Mouse (Mus musculus) monocyte, adult 5-6 weeks (primary cell): Measurements from ENCODE around the gene Rps18. TPM values are rescaled to one million over a fixed set of nuclear protein-coding genes. Genes with fewer than 3 reads are reported as not detected.
"Not testable (repeated sequence)": the region's sequence is repeated elsewhere in the genome, so short reads cannot be mapped to it uniquely, and the experiment has no call there.

Experiments used
- ATAC-seq: fragments of 153-309, 156-312 bp; replicated peaks from 2 replicates; pipeline ENCODE4 v1.8.0; 2017; ENCODE audit warnings: mild to moderate bottlenecking; ENCODE audit not compliant: low TSS enrichment, insufficient number of reproducible peaks, severe bottlenecking, poor library complexity, low FRiP score
- total RNA-seq: library from RNA; stranded (forward); fragments of 200-1000, 200-491, 200-594 nt; gene quantifications from 3 replicates; pipeline ENCODE4 v1.2.3, GENCODE M21; 2017

The Rps18 gene
- total RNA-seq, 1 experiment from 2014 or later, result 817 TPM

DNA sequence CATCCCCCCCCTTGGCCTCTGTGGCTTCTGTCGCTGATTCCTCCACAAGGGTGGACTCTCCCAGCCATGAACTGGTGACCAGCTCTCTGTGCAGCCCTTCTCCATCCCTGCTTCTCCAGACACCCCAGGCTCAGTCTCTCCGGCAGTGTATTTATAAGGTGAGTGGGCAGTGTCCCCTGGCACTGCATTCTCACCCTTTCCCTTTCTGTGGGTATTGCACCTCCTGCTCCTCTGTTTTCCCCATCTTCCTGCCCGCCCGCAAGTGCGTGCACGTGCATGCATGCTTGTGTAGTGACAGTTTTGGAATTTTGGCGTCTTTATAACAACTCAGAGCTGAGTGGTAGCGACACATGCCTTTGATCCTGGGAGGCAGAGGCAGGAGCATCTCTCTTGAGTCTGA lies 41.9 kb downstream of the Rps18 start:
- ATAC-seq, result no peak

DNA sequence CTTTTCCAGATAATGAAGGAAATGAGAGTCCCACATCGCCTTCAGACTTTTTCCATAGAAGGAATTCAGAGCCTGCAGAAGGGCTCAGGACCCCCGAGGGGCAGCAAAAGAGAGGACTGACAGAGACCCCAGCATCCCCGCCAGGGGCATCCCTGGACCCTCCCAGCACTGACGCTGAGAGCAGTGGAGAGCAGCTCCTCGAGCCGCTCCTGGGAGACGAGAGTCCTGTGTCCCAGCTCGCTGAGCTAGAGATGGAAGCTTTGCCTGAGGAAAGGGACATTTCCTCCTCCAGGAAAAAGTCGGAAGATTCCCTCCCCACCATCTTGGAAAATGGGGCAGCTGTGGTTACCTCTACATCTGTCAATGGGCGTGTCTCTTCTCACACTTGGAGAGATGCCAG lies 42.5 kb downstream of the Rps18 start:
- no peak for ATAC-seq

DNA sequence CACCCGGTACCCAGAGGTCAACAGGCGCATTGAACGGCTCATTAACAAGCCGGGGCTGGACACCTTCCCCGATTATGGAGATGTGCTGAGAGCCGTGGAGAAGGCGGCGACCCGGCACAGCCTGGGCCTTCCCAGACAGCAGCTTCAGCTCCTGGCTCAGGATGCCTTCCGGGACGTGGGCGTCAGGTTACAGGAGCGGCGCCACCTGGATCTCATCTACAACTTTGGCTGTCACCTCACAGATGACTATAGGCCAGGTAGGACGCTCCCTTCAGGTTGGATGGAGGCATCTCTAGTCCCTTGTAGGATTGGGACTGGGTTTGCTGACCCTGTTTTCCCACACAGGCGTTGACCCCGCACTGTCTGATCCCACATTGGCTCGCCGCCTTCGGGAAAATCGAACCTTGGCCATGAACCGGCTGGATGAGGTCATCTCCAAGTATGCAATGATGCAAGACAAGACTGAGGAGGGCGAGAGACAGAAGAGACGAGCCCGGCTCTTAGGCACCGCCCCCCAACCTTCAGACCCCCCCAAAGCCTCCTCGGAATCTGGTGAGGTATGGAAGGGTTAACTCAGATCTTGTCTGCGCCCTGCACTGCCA lies 43.9 kb downstream of the Rps18 start:
- no peak for ATAC-seq

DNA sequence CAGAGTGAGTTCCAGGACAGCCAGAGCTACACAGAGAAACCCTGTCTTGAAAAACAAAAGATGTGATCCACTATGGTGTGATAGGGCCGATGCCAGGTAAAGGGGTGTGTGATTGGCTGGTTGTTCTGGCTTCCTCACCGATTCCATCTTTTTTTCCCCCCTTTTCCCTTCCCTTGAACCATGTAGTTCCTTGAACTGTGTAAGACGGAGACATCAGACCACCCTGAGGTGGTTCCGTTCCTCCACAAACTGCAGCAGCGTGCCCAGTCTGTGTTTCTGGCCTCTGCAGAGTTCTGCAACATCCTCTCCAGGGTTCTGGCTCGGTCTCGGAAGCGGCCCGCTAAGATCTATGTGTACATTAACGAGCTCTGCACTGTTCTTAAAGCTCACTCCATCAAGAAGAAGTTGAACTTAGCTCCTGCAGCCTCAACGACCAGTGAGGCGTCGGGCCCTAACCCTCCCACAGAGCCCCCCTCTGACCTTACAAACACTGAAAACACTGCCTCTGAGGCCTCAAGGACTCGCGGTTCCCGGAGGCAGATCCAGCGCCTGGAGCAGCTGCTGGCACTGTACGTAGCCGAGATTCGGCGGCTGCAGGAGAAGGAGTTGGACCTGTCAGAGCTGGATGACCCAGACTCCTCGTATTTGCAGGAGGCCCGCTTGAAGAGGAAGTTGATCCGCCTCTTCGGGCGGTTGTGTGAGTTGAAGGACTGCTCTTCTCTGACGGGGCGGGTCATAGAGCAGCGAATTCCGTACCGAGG lies 44.6 kb downstream of the Rps18 start:
- ATAC-seq, result no peak

DNA sequence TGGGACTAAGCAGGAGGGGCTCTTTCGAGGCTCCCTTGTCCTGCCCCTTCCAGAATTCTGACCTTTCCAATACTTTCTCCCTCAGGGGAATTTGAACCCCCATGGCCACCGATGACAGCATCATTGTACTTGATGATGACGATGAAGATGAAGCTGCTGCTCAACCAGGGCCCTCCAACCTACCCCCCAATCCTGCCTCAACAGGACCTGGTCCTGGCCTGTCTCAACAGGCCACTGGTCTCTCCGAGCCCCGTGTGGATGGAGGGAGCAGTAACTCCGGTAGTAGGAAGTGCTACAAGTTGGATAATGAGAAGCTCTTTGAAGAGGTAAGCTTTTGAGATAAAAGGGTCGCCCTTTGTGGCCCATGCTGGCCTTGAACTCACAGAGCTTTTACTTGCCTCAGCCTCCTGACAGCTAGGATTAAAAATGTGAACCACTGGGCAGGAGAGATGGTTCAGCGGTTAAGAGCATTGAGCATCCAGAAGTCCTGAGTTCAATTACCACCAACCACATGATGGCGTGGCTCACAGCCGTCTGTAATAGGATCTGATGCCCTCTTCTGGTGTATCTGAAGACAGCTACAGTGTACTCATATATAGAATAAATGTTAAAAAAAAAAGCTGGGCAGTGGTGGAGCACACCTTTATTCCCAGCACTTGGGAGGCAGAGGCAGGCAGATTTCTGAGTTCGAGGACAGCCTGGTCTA lies 45.3 kb downstream of the Rps18 start:
- ATAC-seq, result no peak

DNA sequence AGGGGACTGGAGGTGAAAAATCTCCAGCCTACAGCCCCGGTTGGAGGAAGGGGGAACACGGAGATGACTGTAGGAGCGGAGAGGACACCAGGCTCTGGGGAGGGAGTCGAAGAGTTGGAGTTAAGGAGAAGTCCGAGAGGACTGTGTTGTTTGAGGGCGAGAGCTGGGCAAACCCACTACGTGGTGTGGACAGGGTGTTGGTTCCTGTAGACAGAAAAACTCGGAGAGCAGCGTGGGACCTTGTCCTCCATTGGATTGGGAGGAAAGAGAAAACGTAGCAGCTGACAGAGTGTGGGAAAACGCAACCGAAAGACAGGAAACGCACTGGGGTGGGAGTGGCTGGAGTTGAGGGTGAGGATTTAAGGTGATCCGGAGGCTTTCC lies 45.9 kb downstream of the Rps18 start:
- peak; percentile 23; the same call in 1 of the 2 replicates for ATAC-seq

DNA sequence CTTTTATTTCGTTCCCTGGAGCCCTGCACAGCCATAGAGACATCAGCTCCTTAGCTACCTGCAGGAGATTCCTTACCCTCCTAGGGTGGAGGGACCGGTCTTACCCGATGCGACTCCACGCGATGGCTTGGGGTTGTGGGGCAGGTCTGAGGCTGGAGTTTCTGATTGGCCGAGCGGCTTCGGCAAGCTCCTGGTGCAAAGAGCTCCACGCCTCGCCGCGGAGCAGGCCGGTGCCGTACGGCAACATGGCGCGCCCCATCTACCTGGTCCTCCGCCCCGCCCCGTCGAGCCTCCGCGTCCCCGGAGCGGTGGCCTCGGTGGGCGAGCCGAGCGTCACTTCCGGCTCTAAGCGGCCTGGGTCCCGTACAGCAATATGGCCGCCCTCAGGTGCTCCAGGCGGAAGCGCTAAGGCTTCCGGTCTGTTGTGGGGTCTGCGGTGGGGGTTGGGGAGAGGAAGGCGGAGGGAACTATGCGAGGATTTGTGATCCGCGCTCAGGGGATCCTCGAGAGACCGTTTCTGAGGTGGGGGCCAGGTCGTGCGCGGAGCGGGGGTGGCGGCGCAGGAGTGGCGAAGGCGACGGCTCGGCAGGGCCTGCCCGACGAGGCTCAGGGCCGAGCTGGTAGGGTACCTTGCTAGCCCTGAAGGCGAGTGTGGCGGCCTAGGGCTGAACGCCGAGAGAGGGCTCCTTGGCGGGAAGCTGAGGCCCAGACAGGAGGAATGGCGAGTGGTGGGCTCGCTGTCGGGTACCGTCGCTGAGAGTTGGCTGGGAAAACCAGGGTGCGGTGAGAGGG lies 46.5 kb downstream of the Rps18 start, which contains the start of gene Daxx:
Daxx (plus strand) TSS at position 338 of the 792 bp plus-strand sequence.
- peak; percentile 88 for ATAC-seq

DNA sequence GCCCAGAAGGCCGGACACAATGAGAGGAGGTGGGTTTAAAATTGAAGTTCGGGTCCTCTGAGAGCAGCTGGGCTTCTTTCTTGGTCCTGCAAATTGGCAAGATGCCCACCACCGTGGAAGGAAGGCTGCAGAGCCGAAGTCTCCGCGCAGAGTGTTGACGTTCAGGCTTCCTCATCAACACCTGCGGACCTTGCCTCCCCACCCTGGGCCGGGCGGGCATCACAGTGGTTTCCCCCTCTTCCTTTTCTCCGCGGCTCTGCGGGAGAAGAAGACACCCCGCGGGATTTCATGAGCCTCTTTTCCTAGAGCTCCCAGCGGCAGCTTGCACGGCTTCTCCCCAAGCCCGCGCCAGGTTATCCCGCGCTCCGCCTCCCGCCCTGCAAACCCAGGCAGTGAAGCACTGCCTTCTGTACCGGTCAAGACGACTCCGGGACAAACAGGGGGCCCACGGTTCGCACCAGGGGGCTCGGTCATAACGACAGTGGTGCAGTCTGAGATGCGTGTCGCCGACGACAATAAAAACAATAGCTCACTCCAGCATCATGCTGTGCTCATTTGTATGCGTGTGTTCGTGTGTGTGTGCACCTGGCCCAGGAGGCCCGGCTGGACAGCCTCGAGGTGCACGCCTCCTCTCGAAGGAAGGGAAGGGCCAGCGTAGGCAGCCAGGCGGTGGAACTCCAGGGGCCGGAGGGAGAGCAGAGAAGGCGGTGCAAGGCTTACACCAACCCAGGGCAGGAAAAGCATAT lies 47.3 kb downstream of the Rps18 start:
- no peak; the same call in 1 of the 2 replicates for ATAC-seq

DNA sequence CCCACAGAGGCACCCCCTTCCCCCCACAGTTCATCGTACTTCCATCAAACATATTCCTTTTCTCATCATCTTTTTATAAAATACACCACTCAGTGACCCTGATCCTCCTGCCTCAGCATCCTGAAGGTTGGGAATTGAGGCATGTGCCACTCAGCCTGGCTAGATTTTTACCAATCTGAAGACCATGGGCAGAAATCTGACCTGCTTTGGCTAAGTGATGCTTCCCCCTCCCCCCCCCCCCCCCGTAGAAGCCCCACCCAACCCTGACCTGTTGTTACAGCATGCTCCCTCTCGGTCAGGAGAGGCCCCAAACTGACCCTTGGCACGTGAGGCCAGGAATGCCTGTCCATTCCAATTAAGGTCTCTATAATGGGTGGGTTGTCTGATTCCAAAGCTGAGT lies 51.0 kb downstream of the Rps18 start, which contains the start of gene Platr17:
Platr17 (plus strand) TSS at position 301 of the 400 bp plus-strand sequence.
- ATAC-seq, result not testable (repeated sequence)

DNA sequence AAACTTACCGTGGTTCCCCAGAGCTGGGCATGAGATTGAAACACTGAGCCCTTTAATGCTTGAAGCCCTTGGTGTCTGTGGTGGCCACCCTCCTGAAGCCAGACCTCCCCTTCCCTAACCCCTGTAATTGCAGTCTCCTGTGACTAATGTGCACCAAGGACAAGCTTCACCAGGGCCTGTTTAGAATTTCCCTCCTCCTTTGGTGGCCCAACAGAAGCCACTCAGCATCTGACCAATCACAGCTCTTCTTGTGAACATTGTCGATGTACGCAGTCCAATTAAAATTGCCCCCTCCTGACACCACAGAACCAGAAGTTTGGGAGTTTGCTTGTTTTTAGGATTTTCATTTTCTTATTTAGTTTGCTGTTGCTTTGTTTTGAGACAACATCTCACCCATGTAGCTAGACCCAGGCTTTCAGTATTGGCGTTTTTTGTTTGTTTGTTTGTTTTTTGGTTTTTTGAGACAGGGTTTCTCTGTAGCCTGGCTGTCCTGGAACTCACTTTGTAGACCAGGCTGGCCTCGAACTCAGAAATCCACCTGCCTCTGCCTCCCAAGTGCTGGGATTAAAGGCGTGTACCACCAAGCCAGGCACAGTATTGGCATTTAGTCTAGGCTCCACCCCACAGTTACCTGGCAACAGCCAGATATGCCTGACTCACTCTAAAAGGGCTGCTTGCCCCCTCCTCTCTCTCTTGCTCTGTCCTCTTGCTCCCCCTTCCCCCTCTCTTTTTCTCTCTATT lies 51.7 kb downstream of the Rps18 start:
- not testable (repeated sequence) for ATAC-seq

DNA sequence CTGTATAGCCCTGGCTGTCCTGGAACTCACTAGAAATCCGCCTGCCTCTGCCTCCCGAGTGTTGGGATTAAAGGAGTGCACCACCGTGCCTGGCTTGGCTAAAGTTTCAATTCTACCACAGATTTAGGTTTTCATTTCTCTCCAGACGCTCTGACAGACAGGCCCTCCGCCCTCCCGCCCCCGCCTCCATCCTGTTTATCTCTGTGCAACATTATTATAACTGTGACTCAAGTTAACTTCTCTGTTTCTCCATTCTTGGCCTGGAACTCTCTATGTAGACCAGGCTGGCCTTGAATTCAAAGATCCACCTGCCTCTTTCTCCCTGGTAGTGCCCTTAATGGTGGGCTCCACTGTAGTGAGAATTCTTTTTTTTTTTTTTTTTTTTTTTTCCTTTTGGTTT lies 53.3 kb downstream of the Rps18 start:
- ATAC-seq, result 0 out of 2 replicates have a peak, but pooled peaks have one; percentile 37

DNA sequence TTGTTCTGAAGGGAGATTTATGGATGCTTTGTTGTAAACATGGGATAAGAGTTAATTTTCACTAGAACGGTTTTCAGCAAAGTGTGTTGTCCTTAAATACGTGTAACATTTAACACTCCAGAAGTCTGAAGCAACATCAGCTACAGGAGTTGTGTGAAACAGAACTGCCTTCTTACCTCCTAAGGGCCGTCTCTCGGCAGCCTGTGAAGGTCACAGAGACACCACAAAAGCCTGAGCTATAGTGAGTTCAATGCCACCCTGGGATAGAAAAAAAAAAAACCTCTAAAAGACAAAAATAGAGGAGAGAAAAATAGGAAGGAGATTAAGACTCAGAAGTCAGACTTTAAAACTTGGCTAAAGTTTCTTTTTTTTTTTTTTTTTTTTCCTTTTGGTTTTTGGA lies 53.7 kb downstream of the Rps18 start:
- no peak for ATAC-seq

Other genes with a start within 250 kb of the Rps18 start
- 55.4 to 90.5 TPM (median 74.7 TPM) in 3 replicates for gene March2, start 237.3 kb downstream of the Rps18 start, total RNA-seq
- gene Rab11b, start 195.5 kb downstream of the Rps18 start, total RNA-seq, result 41.4 to 78.7 TPM (median 59.2 TPM) in 3 replicates
- 0.29 to 1.2 TPM in 2 of 3 replicates, not detected in the other for gene Angptl4, start 174.2 kb downstream of the Rps18 start, total RNA-seq
- gene Kank3, start 145.5 kb downstream of the Rps18 start, total RNA-seq, result 8.6 to 12.3 TPM (median 10.3 TPM) in 3 replicates
- 887 to 1,482 TPM (median 1,008 TPM) in 3 replicates for gene Rps28, start 131.4 kb downstream of the Rps18 start, total RNA-seq
- 107 to 131 TPM (median 117 TPM) in 3 replicates for gene Ndufa7, start 131.4 kb downstream of the Rps18 start, total RNA-seq
- gene Cd320, start 112.9 kb downstream of the Rps18 start, total RNA-seq, result 1.1 to 1.5 TPM in 2 of 3 replicates, not detected in the other
- not detected in 3 replicates for gene Gm7029, start 82.2 kb downstream of the Rps18 start, total RNA-seq
- gene Kifc1, start 65.3 kb downstream of the Rps18 start, total RNA-seq, result 0.48 to 4.9 TPM (median 0.96 TPM) in 3 replicates
- 1.6 to 5.9 TPM (median 5.5 TPM) in 3 replicates for gene Platr17, start 50.9 kb downstream of the Rps18 start, total RNA-seq
- gene Daxx, start 46.6 kb downstream of the Rps18 start, total RNA-seq, result 38.2 to 72.8 TPM (median 49.3 TPM) in 3 replicates
- gene Tapbp, start 40.1 kb downstream of the Rps18 start, total RNA-seq, result 129 to 172 TPM (median 140 TPM) in 3 replicates
- gene Zbtb22, start 40.1 kb downstream of the Rps18 start, total RNA-seq, result 21.8 to 32.2 TPM (median 31.5 TPM) in 3 replicates
- gene Rgl2, start 26.5 kb downstream of the Rps18 start, total RNA-seq, result 43.6 to 72.8 TPM (median 71.4 TPM) in 3 replicates
- gene Pfdn6, start 15.7 kb downstream of the Rps18 start, total RNA-seq, result 88.1 to 107 TPM (median 98.7 TPM) in 3 replicates
- 11.1 to 17.8 TPM (median 16.3 TPM) in 3 replicates for gene Wdr46, start 15.3 kb downstream of the Rps18 start, total RNA-seq
- 2.6 to 4.6 TPM (median 3.5 TPM) in 3 replicates for gene B3galt4, start 4.5 kb downstream of the Rps18 start, total RNA-seq
- gene Vps52, start 189 bp downstream of the Rps18 start, total RNA-seq, result 16.8 to 32.7 TPM (median 25.1 TPM) in 3 replicates
- 3,712 to 3,894 TPM (median 3,837 TPM) in 3 replicates for gene H2-K1, start 44.3 kb upstream of the Rps18 start, total RNA-seq
- 10.9 to 15.5 TPM (median 15.1 TPM) in 3 replicates for gene Ring1, start 68.7 kb upstream of the Rps18 start, total RNA-seq
- gene H2-Ke6, start 72.1 kb upstream of the Rps18 start, total RNA-seq, result 77.7 to 117 TPM (median 111 TPM) in 3 replicates
- gene Slc39a7, start 75.7 kb upstream of the Rps18 start, total RNA-seq, result 105 to 116 TPM (median 115 TPM) in 3 replicates
- gene Rxrb, start 75.8 kb upstream of the Rps18 start, total RNA-seq, result 34.6 to 41.0 TPM (median 40.7 TPM) in 3 replicates
- gene Col11a2, start 83.4 kb upstream of the Rps18 start, total RNA-seq, result 1.5 to 11.2 TPM (median 4.7 TPM) in 3 replicates
- 7.8 to 18.9 TPM (median 17.6 TPM) in 3 replicates for gene H2-Oa, start 136.3 kb upstream of the Rps18 start, total RNA-seq
- gene H2-DMa, start 163.5 kb upstream of the Rps18 start, total RNA-seq, result 55.9 to 84.5 TPM (median 72.8 TPM) in 3 replicates
- 374 to 583 TPM (median 393 TPM) in 3 replicates for gene Brd2, start 166.6 kb upstream of the Rps18 start, total RNA-seq
- 71.7 to 98.5 TPM (median 90.4 TPM) in 3 replicates for gene H2-DMb2, start 187.3 kb upstream of the Rps18 start, total RNA-seq
- 48.2 to 62.0 TPM (median 61.5 TPM) in 3 replicates for gene H2-DMb1, start 197.1 kb upstream of the Rps18 start, total RNA-seq
- 145 to 195 TPM (median 175 TPM) in 3 replicates for gene Tap1, start 231.6 kb upstream of the Rps18 start, total RNA-seq
- gene Psmb9, start 231.8 kb upstream of the Rps18 start, total RNA-seq, result 119 to 198 TPM (median 134 TPM) in 3 replicates
- 387 to 472 TPM (median 466 TPM) in 3 replicates for gene Psmb8, start 241.7 kb upstream of the Rps18 start, total RNA-seq
- gene Tap2, start 247.5 kb upstream of the Rps18 start, total RNA-seq, result 87.6 to 119 TPM (median 96.6 TPM) in 3 replicates